Comparison of ENCODE assay signal across 9 mouse cellular contexts in the genomic region with DNA sequence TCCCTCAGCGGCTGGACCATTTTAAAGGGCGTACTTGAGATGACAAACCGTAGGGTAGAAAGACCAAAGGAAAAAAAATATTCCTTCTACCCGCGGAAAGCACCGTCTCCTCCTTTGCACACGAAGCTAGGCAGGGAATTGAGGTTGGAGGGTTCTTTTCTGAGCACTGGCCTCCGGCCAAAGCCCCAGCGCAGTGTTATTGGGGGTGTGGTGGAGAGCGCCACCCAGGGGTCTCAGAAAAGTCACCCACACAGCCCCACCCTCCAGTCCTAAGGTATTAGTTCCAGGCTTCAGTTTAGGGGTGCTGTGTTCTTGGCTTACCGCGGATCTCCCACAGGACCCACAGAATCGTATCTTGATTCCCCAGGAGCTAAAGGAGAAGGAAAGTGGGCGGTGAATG. TPM values are rescaled to one million over a fixed set of nuclear protein-coding genes. Genes with fewer than 3 reads are reported as not detected.
A peak's percentile ranks its signal among the peaks of the same experiment; 100 is the strongest.
DNase-seq lines count a peak whose midpoint lies in the region; ATAC-seq and TF ChIP-seq lines count a peak whose summit lies in the region.
"Had no signal": no experiment of that assay in that cellular context is flagged by ENCODE, and none has a peak within 500 bp of the region (broad histone marks: within the 10 kb centered on the region; RNA-seq: fewer than 3 reads in every experiment).

No protein-coding gene starts in this region.

- WGBS in embryonic facial prominence, embryonic 12.5 days, result 2% methylated on average over 14 of the region's 14 CpGs
- 3% methylated on average over 14 of the region's 14 CpGs for WGBS in limb, embryonic 14.5 days

- H3K27me3 ChIP-seq in embryonic facial prominence, embryonic 12.5 days, result peaks cover 63% of the 10 kb centered on the region
- peaks cover 65% of the 10 kb centered on the region for H3K27me3 ChIP-seq in limb, embryonic 14.5 days (ENCODE audit: control insufficient read depth, insufficient read depth, low read length)

- TF ChIP-seq POLR2A in limb, embryonic 14.5 days (IDR thresholded peaks at IDR 0.05; ENCODE audit: borderline replicate concordance, extremely low read depth, insufficient read depth, insufficient read length), result no peak

- H3K9me3 ChIP-seq in embryonic facial prominence, embryonic 12.5 days, result no peaks in the 10 kb centered on the region
- no peaks in the 10 kb centered on the region for H3K9me3 ChIP-seq in limb, embryonic 14.5 days (ENCODE audit: control insufficient read depth, low read length)
- H3K9me3 ChIP-seq: G1E had no signal

- intact Hi-C loops in heart, postnatal 36 days (cut with DNase I), result loop anchor here (2.0 kb wide), 1 partner anchor 24 kb away; no protein-coding TSS in a partner anchor

- peak overlapping the region; percentile 96 for H3K4me3 ChIP-seq in layer of hippocampus, adult 2 months
- peak overlapping the region; percentile 60; the same call in 1 of the 2 replicates for H3K4me3 ChIP-seq in embryonic facial prominence, embryonic 12.5 days
- H3K4me3 ChIP-seq in limb, embryonic 14.5 days (replicated peaks; ENCODE audit: low read length), result peak overlapping the region; percentile 55

- TF ChIP-seq CTCF in layer of hippocampus, adult 2 months (conservative IDR thresholded peaks at IDR 0.05), result peak; percentile 68

- H3K4me2 ChIP-seq in embryonic facial prominence, embryonic 12.5 days (replicated peaks), result peak overlapping the region; percentile 96
- H3K4me2 ChIP-seq in limb, embryonic 14.5 days (replicated peaks; ENCODE audit: low read depth, low read length, severe bottlenecking), result peak overlapping the region; percentile 97; the same call in 1 of the 2 replicates

- H3K9ac ChIP-seq in embryonic facial prominence, embryonic 12.5 days, result no peak overlapping the region
- no peak overlapping the region for H3K9ac ChIP-seq in limb, embryonic 14.5 days (ENCODE audit: low read depth, low read length, severe bottlenecking)

- peaks cover 24% of the 10 kb centered on the region for H3K4me1 ChIP-seq in embryonic facial prominence, embryonic 12.5 days
- H3K4me1 ChIP-seq in limb, embryonic 14.5 days (ENCODE audit: control insufficient read depth, insufficient read depth, low read length), result peaks cover 20% of the 10 kb centered on the region

- no peak for ATAC-seq in embryonic facial prominence, embryonic 12.5 days (ENCODE audit: insufficient number of reproducible peaks, insufficient read depth, low FRiP score, low TSS enrichment)
- no peak for ATAC-seq in limb, embryonic 14.5 days (ENCODE audit: low FRiP score, low read depth)
- no peak for ATAC-seq in CD4-positive, CD25-positive, alpha-beta regulatory T cell, adult 4 months
- no peak for ATAC-seq in erythroid progenitor cell, adult 5-6 weeks (replicated peaks; ENCODE audit: low FRiP score, poor library complexity, severe bottlenecking)

- peak overlapping the region; percentile 97 for H3K27ac ChIP-seq in layer of hippocampus, adult 2 months
- H3K27ac ChIP-seq in embryonic facial prominence, embryonic 12.5 days, result no peak overlapping the region
- no peak overlapping the region for H3K27ac ChIP-seq in limb, embryonic 14.5 days (replicated peaks; ENCODE audit: low read depth, low read length)

- DNase-seq in layer of hippocampus, adult 2 months (ENCODE audit: low spot score in 2 of 2), result no peak
- no peak for DNase-seq in layer of hippocampus, postnatal 14 days (ENCODE audit: low spot score in 2 of 2)
- DNase-seq in heart, postnatal 36 days, result peak; percentile 64 to 69
- DNase-seq in limb, embryonic 14.5 days (ENCODE audit: low spot score), result no peak
- DNase-seq in neural tube, embryonic 10.5 days (ENCODE audit: extremely low spot score, low spot score), result peak; percentile 47

- H3K36me3 ChIP-seq in embryonic facial prominence, embryonic 12.5 days, result no peaks in the 10 kb centered on the region
- H3K36me3 ChIP-seq in limb, embryonic 14.5 days (ENCODE audit: control insufficient read depth, insufficient read depth, low read length), result no peaks in the 10 kb centered on the region

RNA-seq across cellular contexts. Expression of a gene that starts 1.2 kb away (rescaled TPM):
- 100 to 1,000 TPM; 143 to 149 TPM for total RNA-seq in layer of hippocampus, adult 2 months (2021)
- total RNA-seq in layer of hippocampus, postnatal 14 days (2021), result 10 to 100 TPM; 85.9 to 92.1 TPM
- 4.1 and 5.2 TPM in 2 replicates for polyA plus RNA-seq in embryonic facial prominence, embryonic 12.5 days (2016; fragmentation: Nextera tagmentation; extraction: Ambion mirVana)
- 100 to 1,000 TPM; 118 to 222 TPM for total RNA-seq in heart, postnatal 36 days (2021)
- 0.60 and 0.91 TPM in 2 replicates for polyA plus RNA-seq in limb, embryonic 14.5 days (2012; rRNA removed)
- polyA plus RNA-seq in limb, embryonic 14.5 days (2014; fragmentation: Nextera tagmentation; extraction: Ambion mirVana), result 1.3 and 1.9 TPM in 2 replicates
- polyA plus RNA-seq in CD4-positive, CD25-positive, alpha-beta regulatory T cell, adult 4 months (2017; shearing (Covaris generic)), result not detected
- total RNA-seq in erythroid progenitor cell, adult 5-6 weeks (2015; ENCODE audit: low replicate concordance), result under 0.01 TPM in 1 of 2 replicates, not detected in the other
- 0.13 and 0.76 TPM in 2 replicates for total RNA-seq in erythroid progenitor cell, adult 5-6 weeks (2017; ENCODE audit: low replicate concordance)

Comparison
In these comparisons a context has a peak if more than half of its experiments do, and no peak if none do; other contexts are left out.
1. DNase-seq: peak in heart, postnatal 36 days (2 of 2) and neural tube, embryonic 10.5 days (single experiment); none in layer of hippocampus, adult 2 months (0 of 2), layer of hippocampus, postnatal 14 days (0 of 2) and limb, embryonic 14.5 days (single experiment).
2. RNA of a gene that starts 1.2 kb away (total RNA-seq): 118 to 222 TPM in heart, postnatal 36 days, 143 to 149 TPM in layer of hippocampus, adult 2 months and 85.9 to 92.1 TPM in layer of hippocampus, postnatal 14 days; under 0.01 to 0.76 TPM in erythroid progenitor cell, adult 5-6 weeks; every median in the first group is over 10 times any median in the second.
3. Peak in every context shown above with its lines, with median percentiles within 50 percentile points of each other: H3K4me3 ChIP-seq.